8 mouse cellular contexts compared by ENCODE assay signal in genomic region chr9:78488890-78489420, GRCm38 (mm10). TPM values are rescaled to one million over a fixed set of nuclear protein-coding genes. Genes with fewer than 3 reads are reported as not detected.
A peak's percentile ranks its signal among the peaks of the same experiment; 100 is the strongest.
DNase-seq lines count a peak whose midpoint lies in the region; ATAC-seq and TF ChIP-seq lines count a peak whose summit lies in the region.

Gene Eef1a1 (minus strand): TSS chr9:78489151.

- H3K9me3 ChIP-seq in ES-Bruce4 (replicated peaks; ENCODE audit: control insufficient read depth, insufficient read depth, low read length, poor library complexity, severe bottlenecking), result no peaks in the 10 kb centered on the region
- no peaks in the 10 kb centered on the region for H3K9me3 ChIP-seq in forebrain, embryonic 10.5 days
- H3K9me3 ChIP-seq in neural tube, embryonic 15.5 days (replicated peaks), result no peaks in the 10 kb centered on the region

- peak; percentile 42 for DNase-seq in forebrain, embryonic 10.5 days (ENCODE audit: extremely low spot score, low spot score)
- DNase-seq in heart, postnatal 10 days, result peak; percentile 66 to 79
- DNase-seq in kidney, postnatal 36 days, result peak; percentile 76 to 88
- peak; percentile 68 for DNase-seq in lung, adult 2 months
- DNase-seq in thymus, postnatal 4 days, result peak; percentile 67

- H3K9ac ChIP-seq in ES-Bruce4 (ENCODE audit: low read depth, poor library complexity, severe bottlenecking), result peak within 1 kb of the TSS; percentile 98
- peak within 1 kb of the TSS; percentile 45 for H3K9ac ChIP-seq in neural tube, embryonic 15.5 days (replicated peaks)

- 3% methylated on average over 19 of the region's 20 CpGs for WGBS in forebrain, embryonic 10.5 days
- 0% methylated on average over 19 of the region's 20 CpGs for WGBS in lung, adult 2 months
- 0% methylated on average over 15 of the region's 20 CpGs for WGBS in neural tube, embryonic 15.5 days

- TF ChIP-seq POLR2A in ES-Bruce4 (IDR thresholded peaks at IDR 0.05; ENCODE audit: insufficient read depth, low read length), result peak; percentile 35
- TF ChIP-seq POLR2A in bone marrow macrophage, adult 2 months (IDR thresholded peaks at IDR 0.05; ENCODE audit: borderline replicate concordance, low read depth, low read length), result no peak
- peak; percentile 67; the same call in 1 of the 2 replicates for TF ChIP-seq POLR2A in lung, adult 2 months (IDR thresholded peaks at IDR 0.05; ENCODE audit: borderline replicate concordance, extremely low read depth, low read depth, low read length)

- no peak for TF ChIP-seq EP300 in ES-Bruce4 (IDR thresholded peaks at IDR 0.05; ENCODE audit: insufficient read depth, low read depth, low read length)

- H3K27me3 ChIP-seq in ES-Bruce4 (ENCODE audit: control insufficient read depth, insufficient read depth, low read length, poor library complexity, severe bottlenecking), result no peaks in the 10 kb centered on the region
- no peaks in the 10 kb centered on the region for H3K27me3 ChIP-seq in forebrain, embryonic 10.5 days (ENCODE audit: poor library complexity, severe bottlenecking)
- no peaks in the 10 kb centered on the region for H3K27me3 ChIP-seq in neural tube, embryonic 15.5 days (replicated peaks)

- H3K4me1 ChIP-seq in ES-Bruce4 (ENCODE audit: control insufficient read depth, insufficient read depth, low read length), result peaks cover 2% of the 10 kb centered on the region
- peaks cover 8% of the 10 kb centered on the region for H3K4me1 ChIP-seq in bone marrow macrophage, adult 2 months (ENCODE audit: control insufficient read depth, insufficient read depth, low read length)
- peaks cover 19% of the 10 kb centered on the region for H3K4me1 ChIP-seq in forebrain, embryonic 10.5 days
- H3K4me1 ChIP-seq in lung, adult 2 months (ENCODE audit: control insufficient read depth, insufficient read depth, low read length), result peaks cover 3% of the 10 kb centered on the region; the same call in 1 of the 2 replicates
- peaks cover 10% of the 10 kb centered on the region; the same call in 1 of the 2 replicates for H3K4me1 ChIP-seq in neural tube, embryonic 15.5 days

- peak within 1 kb of the TSS; percentile 89 for H3K4me3 ChIP-seq in ES-Bruce4 (ENCODE audit: low read depth, low read length)
- peak within 1 kb of the TSS; percentile 71 for H3K4me3 ChIP-seq in bone marrow macrophage, adult 2 months (ENCODE audit: insufficient read depth, low read length)
- H3K4me3 ChIP-seq in forebrain, embryonic 10.5 days, result peak within 1 kb of the TSS; percentile 48
- H3K4me3 ChIP-seq in lung, adult 2 months (replicated peaks; ENCODE audit: extremely low read depth, low read depth, low read length), result peak within 1 kb of the TSS; percentile 72
- peak within 1 kb of the TSS; percentile 40 for H3K4me3 ChIP-seq in neural tube, embryonic 15.5 days (replicated peaks)

- TF ChIP-seq CTCF in ES-Bruce4 (IDR thresholded peaks at IDR 0.05; ENCODE audit: low read depth, low read length), result no peak
- TF ChIP-seq CTCF in bone marrow macrophage, adult 2 months (IDR thresholded peaks at IDR 0.05; ENCODE audit: low read depth, low read length), result no peak
- no peak for TF ChIP-seq CTCF in lung, adult 2 months (IDR thresholded peaks at IDR 0.05; ENCODE audit: insufficient read depth, low read length)

- peak; percentile 62 for ATAC-seq in neural tube, embryonic 15.5 days (ENCODE audit: low FRiP score)

- intact Hi-C loops in heart, postnatal 10 days (cut with DNase I), result loop anchor here (2.0 to 10.0 kb wide), 2 partner anchors 32 to 374 kb away; no protein-coding TSS in a partner anchor

- H3K36me3 ChIP-seq in ES-Bruce4 (ENCODE audit: control insufficient read depth, insufficient read depth, low read length, poor library complexity, severe bottlenecking), result no peaks in the 10 kb centered on the region
- no peaks in the 10 kb centered on the region for H3K36me3 ChIP-seq in forebrain, embryonic 10.5 days (replicated peaks)
- no peaks in the 10 kb centered on the region for H3K36me3 ChIP-seq in neural tube, embryonic 15.5 days

- peak within 1 kb of the TSS; percentile 96 for H3K27ac ChIP-seq in ES-Bruce4 (ENCODE audit: insufficient read depth, low read length)
- H3K27ac ChIP-seq in bone marrow macrophage, adult 2 months (ENCODE audit: insufficient read depth, low read depth, low read length), result peak within 1 kb of the TSS; percentile 74
- H3K27ac ChIP-seq in forebrain, embryonic 10.5 days, result peak within 1 kb of the TSS; percentile 85
- peak within 1 kb of the TSS; percentile 61; the same call in 1 of the 2 replicates for H3K27ac ChIP-seq in neural tube, embryonic 15.5 days (replicated peaks)

- H3K4me2 ChIP-seq in neural tube, embryonic 15.5 days, result peak within 1 kb of the TSS; percentile 72

RNA-seq across cellular contexts. Expression of gene Eef1a1, which starts in this region (rescaled TPM):
- polyA plus RNA-seq in ES-Bruce4 (2011; ENCODE audit: insufficient read depth, insufficient read length, low read depth, missing spikeins), result 19,892 and 21,149 TPM in 2 replicates
- polyA plus RNA-seq in bone marrow macrophage, adult 2 months (2012; ENCODE audit: insufficient read depth, insufficient read length, missing spikeins), result 5,836 and 6,850 TPM in 2 replicates
- polyA plus RNA-seq in forebrain, embryonic 10.5 days (2016; fragmentation: Nextera tagmentation; extraction: Ambion mirVana), result 3,994 and 4,016 TPM in 2 replicates
- 1,000 to 10,000 TPM; 3,592 to 3,750 TPM for total RNA-seq in heart, postnatal 10 days (2021)
- polyA plus RNA-seq in lung, adult 2 months (2012; rRNA removed), result 2,131 and 3,172 TPM in 2 replicates
- polyA plus RNA-seq in neural tube, embryonic 15.5 days (2015; fragmentation: Nextera tagmentation; extraction: Ambion mirVana), result 2,707 and 3,339 TPM in 2 replicates

Comparison
In these comparisons a context has a peak if more than half of its experiments do, and no peak if none do; other contexts are left out.
1. Peak in every context shown above with its lines: DNase-seq, ATAC-seq, H3K4me3 ChIP-seq and H3K27ac ChIP-seq.